In the genomic region with DNA sequence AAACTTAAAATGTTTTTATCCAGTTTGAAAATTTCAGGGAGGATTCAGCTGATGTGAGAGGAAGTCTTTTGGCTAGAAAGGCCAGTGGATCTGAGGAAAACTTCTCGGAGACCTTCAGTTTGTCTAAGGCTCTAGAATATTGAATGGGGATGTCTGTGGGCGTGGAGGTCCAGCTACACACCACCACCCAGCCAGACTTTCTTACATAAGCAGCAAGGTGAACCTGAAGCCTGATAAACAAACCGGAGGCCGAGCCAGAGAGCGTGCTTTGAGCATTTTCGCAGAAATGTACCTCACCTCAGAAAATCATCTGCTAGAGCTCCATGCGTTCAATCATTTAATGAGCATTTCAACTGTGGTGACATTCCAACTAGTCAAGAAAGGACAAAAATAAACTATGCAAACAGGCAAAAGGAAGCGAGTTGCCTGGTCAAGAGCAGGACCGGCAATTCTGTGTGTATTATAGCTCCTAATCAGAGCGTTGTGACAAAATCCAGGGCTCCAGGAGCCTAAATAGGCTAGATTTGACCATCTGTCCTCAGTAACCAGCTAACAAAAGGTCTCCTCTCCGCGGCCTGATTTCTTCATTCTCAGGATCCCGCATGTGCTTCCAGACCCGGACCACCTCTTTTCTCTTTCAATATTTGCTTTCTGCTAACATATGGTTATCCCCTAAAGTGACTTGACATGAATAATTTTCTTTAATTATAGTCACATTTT, we compare ENCODE assay signal across 9 mouse cellular contexts.
A peak's percentile ranks its signal among the peaks of the same experiment; 100 is the strongest.
DNase-seq lines count a peak whose midpoint lies in the region; ATAC-seq and TF ChIP-seq lines count a peak whose summit lies in the region.
"Had no signal": no experiment of that assay in that cellular context is flagged by ENCODE, and none has a peak within 500 bp of the region (broad histone marks: within the 10 kb centered on the region; RNA-seq: fewer than 3 reads in every experiment).

No protein-coding gene starts in this region.

- no peak overlapping the region for H3K9ac ChIP-seq in kidney, embryonic 16.5 days (replicated peaks; ENCODE audit: low read length)
- 0 out of 2 replicates have a peak overlapping the region, but pooled peaks have one; percentile 23 for H3K9ac ChIP-seq in forebrain, embryonic 13.5 days

- peaks cover 12% of the 10 kb centered on the region for H3K4me1 ChIP-seq in kidney, embryonic 16.5 days (ENCODE audit: insufficient read depth, low read length)
- no peaks in the 10 kb centered on the region for H3K4me1 ChIP-seq in kidney, adult 2 months (ENCODE audit: control insufficient read depth, insufficient read depth, low read length)
- H3K4me1 ChIP-seq in forebrain, embryonic 13.5 days, result peaks cover 16% of the 10 kb centered on the region
- H3K4me1 ChIP-seq in limb, embryonic 10.5 days, result peaks cover 17% of the 10 kb centered on the region

- no peak for TF ChIP-seq CTCF in kidney, adult 2 months (conservative IDR thresholded peaks at IDR 0.05; ENCODE audit: insufficient read depth, insufficient read length, low read depth, low read length)

- no peak for TF ChIP-seq POLR2A in kidney, adult 2 months (IDR thresholded peaks at IDR 0.05; ENCODE audit: low read depth, low read length)

- 29% methylated on average over 14 of the region's 14 CpGs for WGBS in kidney, embryonic 16.5 days
- 41% methylated on average over 14 of the region's 14 CpGs for WGBS in kidney, adult 2 months
- 49% methylated on average over 14 of the region's 14 CpGs for WGBS in forebrain, embryonic 13.5 days
- WGBS in limb, embryonic 10.5 days, result 18% methylated on average over 14 of the region's 14 CpGs

- no peak for ATAC-seq in kidney, embryonic 16.5 days (ENCODE audit: low FRiP score, low TSS enrichment)
- no peak for ATAC-seq in forebrain, embryonic 13.5 days
- no peak for ATAC-seq in granulocyte monocyte progenitor cell, adult 5-6 weeks (replicated peaks; ENCODE audit: poor library complexity, severe bottlenecking)
- no peak for ATAC-seq in erythroblast, adult 5-6 weeks (replicated peaks; ENCODE audit: low FRiP score, poor library complexity, severe bottlenecking)

- no peaks in the 10 kb centered on the region for H3K36me3 ChIP-seq in kidney, embryonic 16.5 days (ENCODE audit: insufficient read depth, low read length)
- no peaks in the 10 kb centered on the region for H3K36me3 ChIP-seq in kidney, adult 2 months (ENCODE audit: control insufficient read depth, insufficient read depth, low read length)
- no peaks in the 10 kb centered on the region for H3K36me3 ChIP-seq in forebrain, embryonic 13.5 days (ENCODE audit: poor library complexity, severe bottlenecking)
- no peaks in the 10 kb centered on the region for H3K36me3 ChIP-seq in limb, embryonic 10.5 days

- no peak overlapping the region; the same call in 1 of the 2 replicates for H3K4me3 ChIP-seq in kidney, embryonic 16.5 days (ENCODE audit: low read length)
- H3K4me3 ChIP-seq in kidney, adult 2 months (ENCODE audit: insufficient read depth, low read depth, low read length), result no peak overlapping the region
- H3K4me3 ChIP-seq in forebrain, embryonic 13.5 days, result no peak overlapping the region
- H3K4me3 ChIP-seq in limb, embryonic 10.5 days, result peak overlapping the region; percentile 45

- no peak for DNase-seq in kidney, adult 2 months
- no peak for DNase-seq in limb, embryonic 10.5 days (ENCODE audit: low spot score)
- DNase-seq in retina, embryonic 14.5 days (ENCODE audit: low spot score), result peak; percentile 61
- no peak for DNase-seq in ovary, postnatal 36 days (ENCODE audit: low spot score)

- H3K4me2 ChIP-seq in kidney, embryonic 16.5 days (replicated peaks; ENCODE audit: low read depth, low read length), result peak overlapping the region; percentile 43
- peak overlapping the region; percentile 48 for H3K4me2 ChIP-seq in forebrain, embryonic 13.5 days

- no peaks in the 10 kb centered on the region for H3K9me3 ChIP-seq in kidney, embryonic 16.5 days (ENCODE audit: low read length)
- H3K9me3 ChIP-seq in forebrain, embryonic 13.5 days (replicated peaks), result no peaks in the 10 kb centered on the region
- H3K9me3 ChIP-seq in limb, embryonic 10.5 days (replicated peaks), result no peaks in the 10 kb centered on the region

- H3K27me3 ChIP-seq in kidney, embryonic 16.5 days (ENCODE audit: insufficient read depth, low read length), result no peaks in the 10 kb centered on the region
- H3K27me3 ChIP-seq in kidney, adult 2 months (replicated peaks; ENCODE audit: control insufficient read depth, insufficient read depth, low read length), result no peaks in the 10 kb centered on the region
- H3K27me3 ChIP-seq in forebrain, embryonic 13.5 days, result no peaks in the 10 kb centered on the region
- H3K27me3 ChIP-seq in limb, embryonic 10.5 days (ENCODE audit: low read depth, poor library complexity, severe bottlenecking), result no peaks in the 10 kb centered on the region
- H3K27me3 ChIP-seq: CH12.LX had no signal

- H3K27ac ChIP-seq in kidney, embryonic 16.5 days (ENCODE audit: low read length), result no peak overlapping the region
- no peak overlapping the region for H3K27ac ChIP-seq in kidney, adult 2 months (ENCODE audit: insufficient read depth, low read depth, low read length)
- H3K27ac ChIP-seq in forebrain, embryonic 13.5 days, result peak overlapping the region; percentile 68
- H3K27ac ChIP-seq in limb, embryonic 10.5 days, result peak overlapping the region; percentile 75; the same call in 1 of the 2 replicates

Comparison
In these comparisons a context has a peak if more than half of its experiments do, and no peak if none do; other contexts are left out.
1. H3K27ac ChIP-seq: peak in forebrain, embryonic 13.5 days (single experiment) and limb, embryonic 10.5 days (single experiment); none in kidney, embryonic 16.5 days (single experiment) and kidney, adult 2 months (single experiment).